Mouse (Mus musculus): ENCODE results near the gene Dock1.

Dock1 gene

GRCm38 (mm10) chr7:135059071-135059470 is 388.6 kb downstream of the Dock1 start:
- CTCF ChIA-PET, result no interaction called here

GRCm38 (mm10) chr7:135059562-135059961 is 389.1 kb downstream of the Dock1 start:
- CTCF ChIA-PET, result no interaction called here

- CTCF ChIA-PET, result no interaction called here
These were observed 393.4 kb downstream of the Dock1 start for GRCm38 (mm10) chr7:135063886-135064285.

GRCm38 (mm10) chr7:135065301-135065700 is 394.8 kb downstream of the Dock1 start:
- CTCF ChIA-PET, result no interaction called here

- CTCF ChIA-PET, result no interaction called here
These were observed 398.4 kb downstream of the Dock1 start for GRCm38 (mm10) chr7:135068887-135069286.

GRCm38 (mm10) chr7:135076904-135077303 is 406.4 kb downstream of the Dock1 start:
- CTCF ChIA-PET, result interaction anchor here (0.6 kb wide), 1 partner anchor 614 kb away, joined by 5 read pairs; no protein-coding TSS in a partner anchor

- CTCF ChIA-PET, result interaction anchor here (0.6 kb wide), 1 partner anchor 615 kb away, joined by 5 read pairs; no protein-coding TSS in a partner anchor
These were observed 406.9 kb downstream of the Dock1 start for GRCm38 (mm10) chr7:135077340-135077739.

GRCm38 (mm10) chr7:135077806-135078205 is 407.4 kb downstream of the Dock1 start:
- CTCF ChIA-PET, result no interaction called here

GRCm38 (mm10) chr7:135083421-135083820 is 413.0 kb downstream of the Dock1 start:
- CTCF ChIA-PET, result no interaction called here

GRCm38 (mm10) chr7:135084069-135084468 is 413.6 kb downstream of the Dock1 start:
- CTCF ChIA-PET, result no interaction called here

- CTCF ChIA-PET, result no interaction called here
These were observed 416.1 kb downstream of the Dock1 start for GRCm38 (mm10) chr7:135086556-135086955.

GRCm38 (mm10) chr7:135089626-135090025 is 419.2 kb downstream of the Dock1 start:
- CTCF ChIA-PET, result no interaction called here

GRCm38 (mm10) chr7:135093851-135094250 is 423.4 kb downstream of the Dock1 start:
- CTCF ChIA-PET, result no interaction called here

GRCm38 (mm10) chr7:135101921-135102320 is 431.5 kb downstream of the Dock1 start:
- CTCF ChIA-PET, result no interaction called here

GRCm38 (mm10) chr7:135106536-135106935 is 436.1 kb downstream of the Dock1 start:
- CTCF ChIA-PET, result no interaction called here

- CTCF ChIA-PET, result no interaction called here
These were observed 439.9 kb downstream of the Dock1 start for GRCm38 (mm10) chr7:135110307-135110706.

- CTCF ChIA-PET, result no interaction called here
These were observed 455.0 kb downstream of the Dock1 start for GRCm38 (mm10) chr7:135125296-135126065.

GRCm38 (mm10) chr7:135132461-135132860 is 462.0 kb downstream of the Dock1 start:
- CTCF ChIA-PET, result no interaction called here

- CTCF ChIA-PET, result interaction anchor here (0.6 kb wide), 1 partner anchor 38 kb away, joined by 3 read pairs; no protein-coding TSS in a partner anchor
These were observed 464.2 kb downstream of the Dock1 start for GRCm38 (mm10) chr7:135134619-135135018.

GRCm38 (mm10) chr7:135139153-135139612 is 468.7 kb downstream of the Dock1 start:
- CTCF ChIA-PET, result no interaction called here

GRCm38 (mm10) chr7:135144731-135145130 is 474.3 kb downstream of the Dock1 start:
- CTCF ChIA-PET, result no interaction called here

- CTCF ChIA-PET, result no interaction called here
These were observed 480.5 kb downstream of the Dock1 start for GRCm38 (mm10) chr7:135150926-135151325.

GRCm38 (mm10) chr7:135157571-135157970 is 487.1 kb downstream of the Dock1 start:
- CTCF ChIA-PET, result no interaction called here

- CTCF ChIA-PET, result no interaction called here
These were observed 487.9 kb downstream of the Dock1 start for GRCm38 (mm10) chr7:135158381-135158780.

Data from spleen, embryonic (tissue).